Mouse (Mus musculus) MEL (cell line): Measurements from ENCODE around the gene Cdkal1. TPM values are rescaled to one million over a fixed set of nuclear protein-coding genes. Genes with fewer than 3 reads are reported as not detected.

Experiments used
- DNase-seq: peaks from one replicate; pipeline ENCODE4 v3.0.0; 2011; ENCODE audit warnings: low read depth, low spot score
- H3K27ac ChIP-seq: 2 replicates; pipeline ENCODE4 v1.5.1; 2012; ENCODE audit warnings: low read depth, mild to moderate bottlenecking, control low read depth, low read length, moderate library complexity; ENCODE audit not compliant: control insufficient read depth
- H3K27me3 ChIP-seq, 2 experiments: fragments of 150-350 bp in 1 of 2; sonication (generic) in 1 of 2; 2 replicates each; pipeline ENCODE4 v1.6.1; 2012; ENCODE audit warnings: low read length in 2 of 2, mild to moderate bottlenecking in 2 of 2, improper control_type of control experiment in 1 of 2, moderate library complexity in 1 of 2; ENCODE audit not compliant: insufficient read depth in 2 of 2, control insufficient read depth in 1 of 2
- H3K36me3 ChIP-seq, 2 experiments: 2 replicates each; pipeline ENCODE4 v1.6.1; 2012 to 2014; ENCODE audit warnings: low read length in 2 of 2, improper control_type of control experiment in 1 of 2, inconsistent platforms in 1 of 2, mild to moderate bottlenecking in 1 of 2; ENCODE audit not compliant: insufficient read depth in 2 of 2, control insufficient read depth in 1 of 2
- H3K4me1 ChIP-seq, 2 experiments: fragments of 150-350 bp in 1 of 2; sonication (generic) in 1 of 2; 2 replicates each; pipeline ENCODE4 v1.6.1; 2012; ENCODE audit warnings: low read length in 2 of 2, improper control_type of control experiment in 1 of 2, mild to moderate bottlenecking in 1 of 2; ENCODE audit not compliant: insufficient read depth in 2 of 2, control insufficient read depth in 1 of 2
- H3K4me3 ChIP-seq, 2 experiments: fragments of 150-350 bp in 1 of 2; sonication (generic) in 1 of 2; 2 replicates each; pipeline ENCODE4 v1.5.1; 2012; ENCODE audit warnings: low read depth in 2 of 2, low read length in 2 of 2, mild to moderate bottlenecking in 2 of 2, moderate library complexity in 2 of 2, control low read depth in 1 of 2, improper control_type of control experiment in 1 of 2; ENCODE audit not compliant: control insufficient read depth in 1 of 2, insufficient read depth in 1 of 2
- H3K79me2 ChIP-seq: 2 replicates; pipeline ENCODE4 v1.6.1; 2012; ENCODE audit warnings: mild to moderate bottlenecking, low read length, moderate library complexity; ENCODE audit not compliant: control insufficient read depth, poor library complexity, insufficient read depth
- H3K9ac ChIP-seq: 2 replicates; pipeline ENCODE4 v1.6.1; 2012; ENCODE audit warnings: low read depth, mild to moderate bottlenecking, control low read depth, low read length, moderate library complexity; ENCODE audit not compliant: control insufficient read depth, poor library complexity, severe bottlenecking
- H3K9me3 ChIP-seq: fragments of 150-350 bp; sonication (generic); replicated peaks from 2 replicates; pipeline ENCODE4 v1.6.1; 2012; ENCODE audit warnings: mild to moderate bottlenecking, low read length, improper control_type of control experiment, moderate library complexity; ENCODE audit not compliant: insufficient read depth
- BHLHE40 ChIP-seq: IDR thresholded peaks from 2 replicates; pipeline ENCODE4 v1.6.1; 2012; ENCODE audit warnings: low read depth, mild to moderate bottlenecking, inconsistent platforms, low read length, improper control_type of control experiment, borderline replicate concordance
- CHD1 ChIP-seq: IDR thresholded peaks from 2 replicates; pipeline ENCODE4 v1.6.1; 2012; ENCODE audit warnings: low read depth, mild to moderate bottlenecking, inconsistent platforms, low read length, improper control_type of control experiment
- CHD2 ChIP-seq: IDR thresholded peaks from 2 replicates; pipeline ENCODE4 v1.6.1; 2011; ENCODE audit warnings: low read length, improper control_type of control experiment
- CTCF ChIP-seq, 3 experiments: IDR thresholded peaks in 2 of 3; conservative IDR thresholded peaks in 1 of 3; 2 replicates each; pipeline ENCODE4 v1.5.1; 2011 to 2012; ENCODE audit warnings: low read length in 3 of 3, low read depth in 2 of 3, mild to moderate bottlenecking in 2 of 3, improper control_type of control experiment in 1 of 3, inconsistent platforms in 1 of 3, mixed read lengths in 1 of 3, moderate library complexity in 1 of 3; ENCODE audit not compliant: control insufficient read depth in 1 of 3, insufficient read depth in 1 of 3, poor library complexity in 1 of 3, severe bottlenecking in 1 of 3
- EP300 ChIP-seq, 2 experiments: IDR thresholded peaks; 2 replicates each; pipeline ENCODE4 v1.6.1; 2011; ENCODE audit warnings: improper control_type of control experiment in 2 of 2, low read length in 2 of 2, low read depth in 1 of 2, mild to moderate bottlenecking in 1 of 2
- ETS1 ChIP-seq: IDR thresholded peaks from 2 replicates; pipeline ENCODE4 v1.6.1; 2012; ENCODE audit warnings: low read depth, mild to moderate bottlenecking, inconsistent platforms, low read length, improper control_type of control experiment, moderate library complexity
- GABPA ChIP-seq: IDR thresholded peaks from 2 replicates; pipeline ENCODE4 v1.6.1; 2012; ENCODE audit warnings: low read depth, mild to moderate bottlenecking, inconsistent platforms, low read length, improper control_type of control experiment, moderate library complexity
- KAT2A ChIP-seq: conservative IDR thresholded peaks from 2 replicates; pipeline ENCODE4 v1.6.1; 2012; ENCODE audit warnings: low read depth, low read length, improper control_type of control experiment, inconsistent platforms
- MAZ ChIP-seq: IDR thresholded peaks from 2 replicates; pipeline ENCODE4 v1.6.1; 2012; ENCODE audit warnings: low read depth, mild to moderate bottlenecking, inconsistent platforms, low read length, improper control_type of control experiment
- MXI1 ChIP-seq: IDR thresholded peaks from 2 replicates; pipeline ENCODE4 v1.6.1; 2011; ENCODE audit warnings: mild to moderate bottlenecking, low read depth, low read length, improper control_type of control experiment
- NRF1 ChIP-seq: IDR thresholded peaks from 2 replicates; pipeline ENCODE4 v1.6.1; 2014; ENCODE audit warnings: low read depth, mild to moderate bottlenecking, inconsistent platforms, low read length, improper control_type of control experiment, moderate library complexity; ENCODE audit not compliant: poor library complexity, insufficient read depth, severe bottlenecking
- POLR2AphosphoS2 ChIP-seq: IDR thresholded peaks from 2 replicates; pipeline ENCODE4 v1.6.1; 2011; ENCODE audit warnings: low read length, improper control_type of control experiment
- RAD21 ChIP-seq: IDR thresholded peaks from 2 replicates; pipeline ENCODE4 v1.6.1; 2011; ENCODE audit warnings: mild to moderate bottlenecking, low read depth, low read length, improper control_type of control experiment
- TAL1 ChIP-seq: IDR thresholded peaks from 2 replicates; pipeline ENCODE4 v1.6.1; 2012; ENCODE audit warnings: mild to moderate bottlenecking, inconsistent platforms, low read length, moderate library complexity, mixed read lengths
- TCF12 ChIP-seq: IDR thresholded peaks from 2 replicates; pipeline ENCODE4 v1.6.1; 2014; ENCODE audit warnings: low read depth, mild to moderate bottlenecking, inconsistent platforms, low read length, improper control_type of control experiment, moderate library complexity
- UBTF ChIP-seq: IDR thresholded peaks from 2 replicates; pipeline ENCODE4 v1.6.1; 2012; ENCODE audit warnings: low read depth, mild to moderate bottlenecking, inconsistent platforms, low read length, improper control_type of control experiment, moderate library complexity, borderline replicate concordance; ENCODE audit not compliant: insufficient read depth
- USF1 ChIP-seq: IDR thresholded peaks from 2 replicates; pipeline ENCODE4 v1.6.1; 2014; ENCODE audit warnings: low read depth, mild to moderate bottlenecking, inconsistent platforms, low read length, improper control_type of control experiment, moderate library complexity
- ZKSCAN1 ChIP-seq: IDR thresholded peaks from 2 replicates; pipeline ENCODE4 v1.6.1; 2012; ENCODE audit warnings: low read depth, mild to moderate bottlenecking, inconsistent platforms, low read length, improper control_type of control experiment, moderate library complexity
- polyA plus RNA-seq, 2 experiments: library from polyadenylated mRNA; stranded (reverse) in 1 of 2; unstranded in 1 of 2; fragments of >175 nt in 1 of 2; fragments of >200 nt in 1 of 2; gene quantifications; 2 replicates each; pipeline versions ENCODE4 v1.2.1 to v1.2.4; 2012; ENCODE audit warnings: low replicate concordance in 2 of 2, low read depth in 1 of 2; ENCODE audit not compliant: insufficient read length in 2 of 2, insufficient read depth in 1 of 2, missing spikeins in 1 of 2
- total RNA-seq: library from RNA; depleted of rRNA; stranded (reverse); fragments of 300-350 nt; gene quantifications from 2 replicates; pipeline ENCODE4 v1.2.3, GENCODE M21; 2012

Gene Cdkal1
- total and polyA plus RNA-seq, 3 experiments, result 10.6 to 11.0 TPM; not detected in 1

DNA sequence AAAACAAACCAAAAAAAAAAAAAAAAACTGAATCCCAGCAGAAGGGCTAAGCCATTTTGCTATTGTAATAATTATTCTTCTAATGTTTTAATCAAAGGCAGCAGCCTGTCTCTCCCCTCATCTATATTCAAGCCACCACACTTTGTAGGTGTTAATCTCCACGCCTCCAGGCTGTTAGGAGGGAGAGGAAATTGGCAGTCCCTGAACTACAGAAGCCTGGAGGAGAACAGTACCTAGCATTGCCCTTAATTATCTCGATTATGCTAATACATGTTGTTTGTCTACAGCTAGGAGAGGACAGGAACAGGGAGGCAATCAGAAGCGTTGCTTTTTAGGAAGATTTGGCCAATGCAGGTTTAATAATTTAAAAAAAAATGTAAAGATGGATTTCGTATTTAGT lies 659.8 kb downstream of the Cdkal1 start:
- Histone ChIP-seq H3K36me3 (no peaks in the 10 kb centered on the region), H3K27ac (no peak overlapping the region), H3K9me3 (no peaks in the 10 kb centered on the region), H3K9ac (no peak overlapping the region), H3K27me3 (no peaks in the 10 kb centered on the region), H3K4me3 (no peak overlapping the region), H3K79me2 (no peaks in the 10 kb centered on the region), H3K4me1 (no peaks in the 10 kb centered on the region)
- TF ChIP-seq CTCF (IDR thresholded peaks at IDR 0.05 in 2 of 3, conservative IDR thresholded peaks at IDR 0.05 in 1 of 3; ENCODE audit: control insufficient read depth in 1 of 3, insufficient read depth in 1 of 3, low read depth in 2 of 3, low read length in 3 of 3, poor library complexity in 1 of 3, severe bottlenecking in 1 of 3) (no peak), RAD21 (no peak), EP300 (IDR thresholded peaks at IDR 0.05; ENCODE audit: low read depth in 1 of 2, low read length in 2 of 2) (no peak), MXI1 (no peak), ETS1 (no peak), KAT2A (no peak), TAL1 (no peak), TCF12 (no peak), NRF1 (no peak), ZKSCAN1 (no peak), MAZ (no peak), POLR2AphosphoS2 (no peak), CHD2 (no peak), BHLHE40 (no peak), CHD1 (no peak), USF1 (no peak), GABPA (no peak)
- DNase-seq, result no peak

DNA sequence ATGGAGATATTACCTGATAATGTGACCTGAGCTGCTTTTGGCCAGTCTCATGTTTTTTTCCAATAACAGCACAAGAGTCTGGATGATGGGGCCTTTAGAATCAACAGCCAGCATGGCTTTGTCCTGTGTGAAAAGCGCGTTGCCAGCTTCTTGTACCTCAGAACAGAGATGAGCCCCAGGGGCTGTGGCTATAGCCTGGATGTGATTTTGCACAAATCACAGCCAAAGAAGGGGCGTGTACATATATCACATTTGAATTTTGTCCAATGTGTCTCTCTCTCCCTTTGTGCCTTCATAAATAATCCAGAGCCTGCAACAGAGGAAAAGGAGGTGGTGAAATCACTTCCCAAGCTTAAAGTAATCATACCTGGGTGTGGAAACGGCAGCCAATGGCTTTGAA lies 660.5 kb downstream of the Cdkal1 start:
- Histone ChIP-seq H3K36me3 (no peaks in the 10 kb centered on the region), H3K4me3 (no peak overlapping the region), H3K79me2 (no peaks in the 10 kb centered on the region), H3K27ac (no peak overlapping the region), H3K9ac (no peak overlapping the region), H3K4me1 (no peaks in the 10 kb centered on the region), H3K27me3 (no peaks in the 10 kb centered on the region), H3K9me3 (no peaks in the 10 kb centered on the region)
- DNase-seq, result no peak
- no peak for TF ChIP-seq UBTF
